Mouse (Mus musculus) kidney, embryonic 14.5 days (tissue): Measurements from ENCODE around the gene Ttc30a2. TPM values are rescaled to one million over a fixed set of nuclear protein-coding genes. Genes with fewer than 3 reads are reported as not detected.
"Not testable (repeated sequence)": the region's sequence is repeated elsewhere in the genome, so short reads cannot be mapped to it uniquely, and the experiment has no call there.

Source experiments
- ATAC-seq: fragments of 200-750 bp; cut with Nextera tagmentation; 2 replicates; pipeline ENCODE4 v1.8.0; 2017; ENCODE audit warnings: moderate number of reproducible peaks, mild to moderate bottlenecking, moderate TSS enrichment, moderate library complexity; ENCODE audit not compliant: low FRiP score, low TSS enrichment
- H3K27ac ChIP-seq: fragments of 300-500 bp; sonication (generic); 2 replicates; pipeline ENCODE4 v1.5.1; 2014; ENCODE audit warnings: low read depth, mild to moderate bottlenecking, low read length, moderate library complexity, mixed read lengths
- H3K27me3 ChIP-seq: fragments of 300-500 bp; sonication (generic); 2 replicates; pipeline ENCODE4 v1.6.1; 2014; ENCODE audit warnings: mild to moderate bottlenecking, low read length; ENCODE audit not compliant: control insufficient read depth, insufficient read depth
- H3K36me3 ChIP-seq: fragments of 300-500 bp; sonication (generic); 2 replicates; pipeline ENCODE4 v1.6.1; 2014; ENCODE audit warnings: low read length, mixed read lengths; ENCODE audit not compliant: control insufficient read depth, insufficient read depth
- H3K4me1 ChIP-seq: fragments of 300-500 bp; sonication (generic); 2 replicates; pipeline ENCODE4 v1.6.1; 2014; ENCODE audit warnings: low read length, mixed read lengths; ENCODE audit not compliant: control insufficient read depth, insufficient read depth
- H3K4me2 ChIP-seq: fragments of 300-500 bp; sonication (generic); replicated peaks from 2 replicates; pipeline ENCODE4 v1.6.1; 2014; ENCODE audit warnings: low read depth, mild to moderate bottlenecking, low read length
- H3K4me3 ChIP-seq: fragments of 300-500 bp; sonication (generic); 2 replicates; pipeline ENCODE4 v1.5.1; 2014; ENCODE audit warnings: mild to moderate bottlenecking, low read length
- H3K9ac ChIP-seq: fragments of 300-500 bp; sonication (generic); 2 replicates; pipeline ENCODE4 v1.6.1; 2014; ENCODE audit warnings: low read depth, mild to moderate bottlenecking, low read length, moderate library complexity
- H3K9me3 ChIP-seq: fragments of 300-500 bp; sonication (generic); 2 replicates; pipeline ENCODE4 v1.6.1; 2016; ENCODE audit warnings: low read length; ENCODE audit not compliant: control insufficient read depth
- WGBS: fragments of 180-500 bp; shearing (Covaris S2); extraction: QIAGEN DNeasy Blood & Tissue Kit; methylation state at CpG from one replicate; pipeline ENCODE4 v1.1.7; 2014; 5-methylcytosine and 5-hydroxymethylcytosine counted together
- polyA plus RNA-seq: library from polyadenylated mRNA; unstranded; fragments of >200 nt; fragmentation: Nextera tagmentation; extraction: Ambion mirVana; gene quantifications from 2 replicates; pipeline ENCODE4 v1.2.1, GENCODE M21; 2014

Gene Ttc30a2
- 0.46 and 0.76 TPM in 2 replicates for polyA plus RNA-seq

DNA sequence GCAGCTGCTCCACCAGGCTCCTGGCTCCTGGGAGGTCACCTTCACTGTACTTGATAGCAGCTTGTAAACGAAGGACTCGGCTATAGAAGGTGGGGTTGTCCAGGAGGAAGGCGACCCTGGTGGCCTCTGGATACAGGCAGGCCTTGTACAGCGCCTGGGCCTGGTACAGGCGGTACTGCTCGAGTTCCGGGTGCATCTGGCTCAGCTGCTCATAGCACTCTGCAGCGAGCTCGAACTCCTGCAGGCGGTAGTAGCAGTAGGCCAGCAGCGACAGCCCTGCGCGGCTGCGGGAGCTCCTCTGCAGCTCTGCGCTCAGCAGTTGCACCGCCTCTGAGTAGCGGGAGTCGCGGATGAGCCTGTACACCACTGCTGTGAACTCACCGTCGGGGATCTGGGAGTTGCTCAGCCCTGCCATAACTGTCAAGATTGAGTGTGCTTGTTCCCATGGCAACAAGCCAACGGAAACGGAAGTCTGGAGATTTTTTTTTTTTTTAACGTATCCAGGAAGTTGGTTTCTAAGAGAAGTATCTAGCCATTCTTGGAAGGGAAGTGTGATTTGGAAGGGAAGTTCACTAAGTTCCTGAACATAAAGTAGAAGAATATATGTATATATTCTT is at the start of gene Ttc30a2:
Ttc30a2 (minus strand) TSS at position 419 of the 617 bp plus-strand sequence.
- 0 out of 2 replicates have a peak, but pooled peaks have one; percentile 22 for ATAC-seq
- WGBS, result 34% methylated on average over 21 of the region's 24 CpGs
- H3K9ac ChIP-seq, H3K9me3 ChIP-seq, H3K27me3 ChIP-seq, H3K36me3 ChIP-seq, H3K4me3 ChIP-seq, H3K27ac ChIP-seq, H3K4me2 ChIP-seq, H3K4me1 ChIP-seq: not testable (repeated sequence)

DNA sequence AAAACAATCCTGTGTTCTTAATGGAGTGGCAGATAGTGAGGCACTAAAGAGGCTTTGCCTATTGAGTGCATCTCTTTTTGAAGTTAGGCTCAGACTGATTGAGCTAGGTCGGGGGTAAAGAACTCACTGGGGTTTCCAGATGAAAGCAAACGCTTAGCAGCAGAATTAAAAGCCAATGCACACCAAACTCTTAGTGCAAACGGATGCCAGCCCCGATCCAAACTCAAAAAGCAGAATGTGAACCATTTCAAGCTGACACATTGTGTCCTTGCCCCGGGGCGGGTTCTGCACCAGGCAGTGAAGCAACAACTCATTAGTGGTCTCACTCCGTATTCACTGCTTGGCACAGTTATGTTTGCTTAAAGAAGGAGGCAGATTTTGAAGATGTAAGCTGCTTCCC is 38.9 kb upstream of the Ttc30a2 start:
- WGBS, result 17% methylated on average over 7 of the region's 7 CpGs
- ATAC-seq, result no peak
- Histone ChIP-seq H3K4me3 (no peak overlapping the region), H3K9me3 (no peaks in the 10 kb centered on the region), H3K9ac (no peak overlapping the region), H3K27ac (no peak overlapping the region), H3K4me1 (no peaks in the 10 kb centered on the region), H3K4me2 (no peak overlapping the region), H3K36me3 (no peaks in the 10 kb centered on the region), H3K27me3 (no peaks in the 10 kb centered on the region)

DNA sequence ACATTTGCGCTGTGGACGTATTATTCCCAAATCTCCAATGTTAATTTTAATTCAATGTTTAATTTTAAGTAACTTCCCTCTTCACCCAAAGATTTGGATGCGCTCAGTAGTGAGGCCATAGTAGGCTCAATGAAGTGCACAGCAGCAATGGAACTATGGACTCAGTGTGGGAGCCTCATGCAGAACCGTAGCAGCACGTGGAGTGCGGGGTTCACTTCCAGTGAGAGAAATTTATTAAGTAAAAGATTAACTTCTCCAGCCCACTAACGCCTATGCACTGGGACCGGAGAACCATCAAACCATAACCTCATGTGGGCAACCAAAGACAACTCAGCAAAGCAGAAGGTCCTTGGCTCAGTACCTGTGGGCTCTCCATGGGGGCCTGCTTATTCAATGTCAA is 38.2 kb upstream of the Ttc30a2 start:
- Histone ChIP-seq H3K4me3 (no peak overlapping the region), H3K9me3 (no peaks in the 10 kb centered on the region), H3K4me1 (no peaks in the 10 kb centered on the region), H3K9ac (no peak overlapping the region), H3K27ac (no peak overlapping the region), H3K36me3 (no peaks in the 10 kb centered on the region), H3K4me2 (no peak overlapping the region), H3K27me3 (no peaks in the 10 kb centered on the region)
- ATAC-seq, result peak; percentile 55; the same call in 1 of the 2 replicates
- WGBS, result 77% methylated on average over 8 of the region's 8 CpGs

DNA sequence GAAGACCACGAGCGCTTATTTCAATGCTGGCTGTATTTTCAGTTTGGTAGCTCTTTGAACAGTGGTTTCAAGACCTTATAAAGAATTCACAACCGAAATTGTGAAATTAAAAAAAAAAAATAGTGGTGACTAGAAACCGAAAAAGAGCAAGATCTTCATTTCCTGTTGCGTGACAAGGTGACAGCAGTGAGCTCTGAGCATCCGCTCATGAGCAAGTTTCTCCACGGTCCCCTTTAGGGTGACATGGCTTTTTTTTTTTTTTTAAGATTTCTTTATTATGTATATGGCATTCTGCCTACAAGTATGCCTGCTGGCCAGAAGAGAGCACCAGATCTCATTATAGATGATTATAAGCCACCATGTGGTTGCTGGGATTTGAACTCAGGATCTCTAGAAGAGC is 37.5 kb upstream of the Ttc30a2 start:
- H3K4me2 ChIP-seq, result no peak overlapping the region
- no peaks in the 10 kb centered on the region for H3K36me3 ChIP-seq
- no peak overlapping the region for H3K27ac ChIP-seq
- ATAC-seq, result no peak
- H3K9me3 ChIP-seq, result no peaks in the 10 kb centered on the region
- WGBS, result 94% methylated on average over 7 of the region's 7 CpGs
- no peak overlapping the region for H3K4me3 ChIP-seq
- no peaks in the 10 kb centered on the region for H3K27me3 ChIP-seq
- H3K4me1 ChIP-seq, result no peaks in the 10 kb centered on the region
- no peak overlapping the region for H3K9ac ChIP-seq

- Histone ChIP-seq H3K27ac (no peak overlapping the region), H3K4me1 (no peaks in the 10 kb centered on the region), H3K4me2 (no peak overlapping the region), H3K27me3 (no peaks in the 10 kb centered on the region), H3K4me3 (no peak overlapping the region), H3K9ac (no peak overlapping the region), H3K9me3 (no peaks in the 10 kb centered on the region), H3K36me3 (no peaks in the 10 kb centered on the region)
- no peak for ATAC-seq
- 81% methylated on average over 3 of the region's 3 CpGs for WGBS
Observed at GRCm38 (mm10) chr2:76014659-76015058, 36.7 kb upstream of the Ttc30a2 start.

- no peaks in the 10 kb centered on the region for H3K9me3 ChIP-seq
- H3K4me1 ChIP-seq, result no peaks in the 10 kb centered on the region
- H3K9ac ChIP-seq, result no peak overlapping the region
- 23% methylated on average over 4 of the region's 4 CpGs for WGBS
- ATAC-seq, result no peak
- H3K4me3 ChIP-seq, result no peak overlapping the region
- H3K27ac ChIP-seq, result no peak overlapping the region
- no peaks in the 10 kb centered on the region for H3K36me3 ChIP-seq
- H3K27me3 ChIP-seq, result no peaks in the 10 kb centered on the region
- no peak overlapping the region for H3K4me2 ChIP-seq
Observed at GRCm38 (mm10) chr2:76006194-76006593, 28.2 kb upstream of the Ttc30a2 start.

DNA sequence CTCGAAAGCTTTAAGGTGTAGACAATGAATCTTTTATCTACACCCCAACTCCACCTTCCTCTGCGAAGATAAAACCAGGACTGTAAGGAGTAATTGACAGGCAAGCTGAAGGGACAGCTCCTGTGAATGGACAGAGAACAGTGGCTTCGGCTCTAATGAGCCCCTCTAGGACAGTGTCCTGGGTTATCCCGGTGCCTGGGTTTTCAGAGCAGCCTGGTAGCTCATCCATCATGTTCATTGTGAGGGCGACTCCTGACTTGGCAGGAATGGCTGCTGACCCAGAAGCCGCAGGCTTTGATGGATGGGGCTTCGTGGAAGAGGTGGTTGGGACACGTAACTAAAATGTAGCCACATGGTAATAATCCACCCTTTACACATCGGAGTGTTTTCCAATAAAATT is 24.9 kb upstream of the Ttc30a2 start:
- no peak overlapping the region for H3K9ac ChIP-seq
- H3K27me3 ChIP-seq, result no peaks in the 10 kb centered on the region
- no peaks in the 10 kb centered on the region for H3K9me3 ChIP-seq
- no peak for ATAC-seq
- peaks cover 13% of the 10 kb centered on the region for H3K4me1 ChIP-seq
- WGBS, result 46% methylated on average over 9 of the region's 9 CpGs
- no peak overlapping the region for H3K4me3 ChIP-seq
- no peaks in the 10 kb centered on the region for H3K36me3 ChIP-seq
- H3K4me2 ChIP-seq, result no peak overlapping the region
- H3K27ac ChIP-seq, result no peak overlapping the region

DNA sequence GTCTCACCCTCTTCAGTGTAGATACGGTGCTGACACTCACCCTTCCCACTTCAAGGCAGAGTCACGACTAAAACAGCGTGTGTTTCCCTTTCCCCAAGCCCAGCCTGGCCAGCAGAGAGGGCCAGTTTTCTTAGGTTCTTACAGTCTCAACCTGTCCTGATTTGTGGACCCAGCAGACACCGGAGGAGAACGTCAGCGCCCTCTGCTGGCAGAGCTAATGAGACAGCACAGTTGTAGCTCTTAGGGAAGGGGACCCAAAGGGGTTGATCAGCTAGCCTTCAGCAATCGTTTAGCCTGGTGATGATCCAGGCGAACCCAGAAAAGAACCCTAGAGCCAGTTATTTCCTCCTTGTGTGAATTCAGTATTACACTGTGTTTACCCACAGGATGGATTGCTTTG is 23.4 kb upstream of the Ttc30a2 start:
- 47% methylated on average over 8 of the region's 8 CpGs for WGBS
- 0 out of 2 replicates have a peak, but pooled peaks have one; percentile 17 for ATAC-seq
- H3K9me3 ChIP-seq, result no peaks in the 10 kb centered on the region
- H3K4me2 ChIP-seq, result no peak overlapping the region
- no peaks in the 10 kb centered on the region for H3K27me3 ChIP-seq
- no peak overlapping the region for H3K4me3 ChIP-seq
- peaks cover 19% of the 10 kb centered on the region for H3K4me1 ChIP-seq
- H3K36me3 ChIP-seq, result no peaks in the 10 kb centered on the region
- no peak overlapping the region for H3K27ac ChIP-seq
- H3K9ac ChIP-seq, result no peak overlapping the region

- no peak overlapping the region for H3K4me2 ChIP-seq
- ATAC-seq, result no peak
- no peak overlapping the region for H3K4me3 ChIP-seq
- H3K9me3 ChIP-seq, result no peaks in the 10 kb centered on the region
- no peaks in the 10 kb centered on the region for H3K36me3 ChIP-seq
- H3K27ac ChIP-seq, result no peak overlapping the region
- 20% methylated on average over 12 of the region's 12 CpGs for WGBS
- H3K4me1 ChIP-seq, result peaks cover 19% of the 10 kb centered on the region
- no peaks in the 10 kb centered on the region for H3K27me3 ChIP-seq
- no peak overlapping the region for H3K9ac ChIP-seq
Observed at GRCm38 (mm10) chr2:75999636-76000035, 21.7 kb upstream of the Ttc30a2 start.
